Mouse (Mus musculus) E14TG2a.4 (cell line): ENCODE measurements at regions not wholly inside any gene's neighbourhood (a gene's known extent, or its start where the extent isn't known, plus 50 kb on each side); places are given as distances from the start of the nearest gene placed in this dataset.

Experiments
- H3K27me3 ChIP-seq: 2 replicates; pipeline ENCODE4 v1.6.1; 2014; ENCODE audit warnings: low read length, control low read depth; ENCODE audit not compliant: insufficient read depth
- H3K36me3 ChIP-seq: 2 replicates; pipeline ENCODE4 v1.6.1; 2014; ENCODE audit warnings: low read length, control low read depth; ENCODE audit not compliant: insufficient read depth
- H3K4me1 ChIP-seq: replicated peaks from 2 replicates; pipeline ENCODE4 v1.6.1; 2014; ENCODE audit warnings: low read depth, low read length, control low read depth
- H3K4me3 ChIP-seq: replicated peaks from 2 replicates; pipeline ENCODE4 v1.5.1; 2014; ENCODE audit warnings: mild to moderate bottlenecking, low read length
- H3K9me3 ChIP-seq: 2 replicates; pipeline ENCODE4 v1.6.1; 2014; ENCODE audit warnings: low read length, control low read depth
- CTCF ChIP-seq: conservative IDR thresholded peaks from 2 replicates; pipeline ENCODE4 v1.5.1; 2014; ENCODE audit warnings: low read length
- NANOG ChIP-seq: IDR thresholded peaks from 2 replicates; pipeline ENCODE4 v1.6.1; 2014; ENCODE audit warnings: borderline replicate concordance, low read length, mixed read lengths
- POU5F1 ChIP-seq: IDR thresholded peaks from 2 replicates; pipeline ENCODE4 v1.6.1; 2014; ENCODE audit warnings: low read length, borderline replicate concordance

- Histone ChIP-seq H3K36me3 (no peaks in the 10 kb centered on the region), H3K4me1 (no peaks in the 10 kb centered on the region), H3K9me3 (no peaks in the 10 kb centered on the region), H3K27me3 (no peaks in the 10 kb centered on the region), H3K4me3 (no peak overlapping the region)
- TF ChIP-seq POU5F1 (no peak), NANOG (no peak), CTCF (no peak)
These were observed 80.7 kb upstream of the Syndig1 start for GRCm38 (mm10) chr2:149748240-149748822.

- no peak for TF ChIP-seq NANOG
- no peak for TF ChIP-seq POU5F1
- no peak for TF ChIP-seq CTCF
- Histone ChIP-seq H3K4me1 (no peaks in the 10 kb centered on the region), H3K9me3 (no peaks in the 10 kb centered on the region), H3K36me3 (no peaks in the 10 kb centered on the region), H3K27me3 (no peaks in the 10 kb centered on the region), H3K4me3 (no peak overlapping the region)
These were observed 69.9 kb upstream of the Syndig1 start for GRCm38 (mm10) chr2:149759151-149759550.

GRCm38 (mm10) chr2:149763864-149764263 lies 65.1 kb upstream of the Syndig1 start:
- H3K9me3 ChIP-seq, result no peaks in the 10 kb centered on the region
- H3K4me3 ChIP-seq, result no peak overlapping the region
- TF ChIP-seq POU5F1, result no peak
- TF ChIP-seq NANOG, result no peak
- no peak for TF ChIP-seq CTCF

GRCm38 (mm10) chr2:149768027-149768426 lies 61.0 kb upstream of the Syndig1 start:
- H3K4me3 ChIP-seq, result no peak overlapping the region
- H3K9me3 ChIP-seq, result no peaks in the 10 kb centered on the region
- no peaks in the 10 kb centered on the region for H3K4me1 ChIP-seq
- no peaks in the 10 kb centered on the region for H3K27me3 ChIP-seq
- TF ChIP-seq CTCF (no peak), POU5F1 (no peak), NANOG (no peak)
- no peaks in the 10 kb centered on the region for H3K36me3 ChIP-seq

More at GRCm38 (mm10) chr2:149763864-149764263, 65.1 kb upstream of the Syndig1 start:
- Histone ChIP-seq H3K27me3 (no peaks in the 10 kb centered on the region), H3K36me3 (no peaks in the 10 kb centered on the region), H3K4me1 (no peaks in the 10 kb centered on the region)

- no peaks in the 10 kb centered on the region for H3K9me3 ChIP-seq
- H3K4me3 ChIP-seq, result no peak overlapping the region
- H3K4me1 ChIP-seq, result no peaks in the 10 kb centered on the region
- H3K36me3 ChIP-seq, result no peaks in the 10 kb centered on the region
- TF ChIP-seq NANOG (no peak), POU5F1 (no peak), CTCF (no peak)
- no peaks in the 10 kb centered on the region for H3K27me3 ChIP-seq
These were observed 60.5 kb upstream of the Syndig1 start for GRCm38 (mm10) chr2:149768551-149768950.

GRCm38 (mm10) chr2:149777316-149777715 lies 51.7 kb upstream of the Syndig1 start:
- no peak overlapping the region for H3K4me3 ChIP-seq
- H3K36me3 ChIP-seq, result no peaks in the 10 kb centered on the region
- peaks cover 5% of the 10 kb centered on the region; the same call in 1 of the 2 replicates for H3K4me1 ChIP-seq
- H3K9me3 ChIP-seq, result no peaks in the 10 kb centered on the region
- TF ChIP-seq NANOG, result no peak
- TF ChIP-seq CTCF, result no peak
- no peak for TF ChIP-seq POU5F1
- no peaks in the 10 kb centered on the region for H3K27me3 ChIP-seq
